Mouse (Mus musculus) small intestine, adult 2 months (tissue): ENCODE measurements around the gene Zfp458. TPM values are rescaled to one million over a fixed set of nuclear protein-coding genes. Genes with fewer than 3 reads are reported as not detected.
"Not testable (repeated sequence)": the region's sequence is repeated elsewhere in the genome, so short reads cannot be mapped to it uniquely, and the experiment has no call there.

Source experiments
- H3K27ac ChIP-seq: fragments of 200-500 bp; 2 replicates; pipeline ENCODE4 v1.5.1; 2012; ENCODE audit warnings: low read depth, low read length, control low read depth, inconsistent platforms; ENCODE audit not compliant: insufficient read depth
- H3K27me3 ChIP-seq: fragments of 200-500 bp; 2 replicates; pipeline ENCODE4 v1.6.1; 2012; ENCODE audit warnings: mild to moderate bottlenecking, moderate library complexity, low read length, inconsistent platforms; ENCODE audit not compliant: control insufficient read depth, insufficient read depth
- H3K36me3 ChIP-seq: fragments of 200-500 bp; 2 replicates; pipeline ENCODE4 v1.6.1; 2012; ENCODE audit warnings: mild to moderate bottlenecking, low read length, control low read depth, inconsistent platforms; ENCODE audit not compliant: control insufficient read depth, insufficient read depth
- H3K4me1 ChIP-seq: fragments of 200-500 bp; 2 replicates; pipeline ENCODE4 v1.6.1; 2012; ENCODE audit warnings: low read length, inconsistent platforms, mixed read lengths; ENCODE audit not compliant: control insufficient read depth, insufficient read depth, insufficient read length
- H3K4me3 ChIP-seq: fragments of 200-500 bp; 2 replicates; pipeline ENCODE4 v1.5.1; 2012; ENCODE audit warnings: low read depth, mild to moderate bottlenecking, control low read depth, inconsistent platforms, low read length, moderate library complexity
- CTCF ChIP-seq: fragments of 200-500 bp; IDR thresholded peaks from 2 replicates; pipeline ENCODE4 v1.5.1; 2012; ENCODE audit warnings: low read depth, mild to moderate bottlenecking, control low read depth, inconsistent platforms, low read length, moderate library complexity, mixed read lengths; ENCODE audit not compliant: insufficient replicate concordance, insufficient read length; ENCODE audit errors: extremely low read depth
- POLR2A ChIP-seq: fragments of 200-500 bp; IDR thresholded peaks from 2 replicates; pipeline ENCODE4 v1.6.1; 2012; ENCODE audit warnings: low read depth, mild to moderate bottlenecking, control low read depth, inconsistent platforms, low read length, moderate library complexity
- WGBS: fragments of 180-500 bp; shearing (Covaris S2); methylation state at CpG from one replicate; pipeline ENCODE4 v1.1.7; 2018; 5-methylcytosine and 5-hydroxymethylcytosine counted together
- polyA plus RNA-seq: library from polyadenylated mRNA; depleted of rRNA; stranded (reverse); fragments of >200 nt; gene quantifications from 2 replicates; pipeline ENCODE4 v1.2.3, GENCODE M21; 2012; rRNA removed

Zfp458 gene
- 0.09 and 0.16 TPM in 2 replicates for polyA plus RNA-seq

- no peak within 1 kb of the TSS for H3K4me3 ChIP-seq
- 35% methylated on average over 7 of the region's 7 CpGs for WGBS
- no peak within 1 kb of the TSS for H3K27ac ChIP-seq
- no peaks in the 10 kb centered on the region for H3K27me3 ChIP-seq
- H3K36me3 ChIP-seq = no peaks in the 10 kb centered on the region
- no peaks in the 10 kb centered on the region for H3K4me1 ChIP-seq
- TF ChIP-seq POLR2A = no peak
- TF ChIP-seq CTCF = no peak
These were observed at the start of gene Zfp458 for GRCm38 (mm10) chr13:67278314-67278713. TSS of gene Zfp458 (minus strand) at chr13:67278466.

GRCm38 (mm10) chr13:67306718-67307117, 28.5 kb upstream of the Zfp458 start:
- Histone ChIP-seq H3K27me3 (no peaks in the 10 kb centered on the region), H3K27ac (no peak overlapping the region), H3K4me3 (no peak overlapping the region), H3K36me3 (no peaks in the 10 kb centered on the region), H3K4me1 (no peaks in the 10 kb centered on the region)
- 9% methylated on average over 5 of the region's 5 CpGs for WGBS
- TF ChIP-seq CTCF = no peak
- no peak for TF ChIP-seq POLR2A

- Histone ChIP-seq H3K4me3 (peak within 1 kb of the TSS; percentile 85), H3K36me3 (no peaks in the 10 kb centered on the region), H3K27ac (peak within 1 kb of the TSS; percentile 20), H3K4me1 (no peaks in the 10 kb centered on the region), H3K27me3 (no peaks in the 10 kb centered on the region)
- WGBS = 2% methylated on average over 16 of the region's 16 CpGs
- peak; percentile 21; the same call in 1 of the 2 replicates for TF ChIP-seq CTCF
- TF ChIP-seq POLR2A = peak; percentile 15; the same call in 1 of the 2 replicates
These were observed 27.8 kb upstream of the Zfp458 start, which contains the start of gene Zfp457 for GRCm38 (mm10) chr13:67305822-67306672. TSS of gene Zfp457 (minus strand) at chr13:67306485.

- not testable (repeated sequence) for H3K27me3 ChIP-seq, H3K4me1 ChIP-seq, H3K27ac ChIP-seq, H3K36me3 ChIP-seq
- 28% methylated on average over 9 of the region's 9 CpGs for WGBS
- peak overlapping the region; percentile 77 for H3K4me3 ChIP-seq
These were observed 8.7 kb downstream of the Zfp458 start for GRCm38 (mm10) chr13:67269383-67270065.

- H3K27me3 ChIP-seq = no peaks in the 10 kb centered on the region
- H3K4me3 ChIP-seq = peak overlapping the region; percentile 77
- peak overlapping the region; percentile 14; the same call in 1 of the 2 replicates for H3K27ac ChIP-seq
- no peak for TF ChIP-seq POLR2A
- no peaks in the 10 kb centered on the region for H3K36me3 ChIP-seq
- 3% methylated on average over 18 of the region's 18 CpGs for WGBS
- no peaks in the 10 kb centered on the region for H3K4me1 ChIP-seq
These were observed 9.5 kb downstream of the Zfp458 start for GRCm38 (mm10) chr13:67268568-67269369.

- 55% methylated on average over 4 of the region's 4 CpGs for WGBS
These were observed 64.2 kb downstream of the Zfp458 start for GRCm38 (mm10) chr13:67214015-67214607.

More at GRCm38 (mm10) chr13:67214015-67214607, 64.2 kb downstream of the Zfp458 start:
- H3K27ac ChIP-seq = no peak overlapping the region
- no peak overlapping the region for H3K4me3 ChIP-seq
- no peaks in the 10 kb centered on the region for H3K27me3 ChIP-seq
- H3K36me3 ChIP-seq = no peaks in the 10 kb centered on the region
- H3K4me1 ChIP-seq = no peaks in the 10 kb centered on the region
- TF ChIP-seq CTCF = no peak
- TF ChIP-seq POLR2A = no peak

Other genes with a start within 250 kb of the Zfp458 start
- 0.06 TPM in 1 of 2 replicates, not detected in the other for gene Zfp712, start 217.3 kb downstream of the Zfp458 start, polyA plus RNA-seq
- gene Zfp708, start 180.5 kb downstream of the Zfp458 start, polyA plus RNA-seq = not detected in 2 replicates
- gene Gm28557, start 169.9 kb downstream of the Zfp458 start, polyA plus RNA-seq = 1.1 and 1.5 TPM in 2 replicates
- 0.03 and 0.06 TPM in 2 replicates for gene Rslcan18, start 162.2 kb downstream of the Zfp458 start, polyA plus RNA-seq
- gene Zfp759, start 156.8 kb downstream of the Zfp458 start, polyA plus RNA-seq = 0.03 TPM in 2 replicates
- gene Rsl1, start 105.3 kb downstream of the Zfp458 start, polyA plus RNA-seq = 0.10 and 0.33 TPM in 2 replicates
- 0.06 TPM in 1 of 2 replicates, not detected in the other for gene Zfp455, start 84.0 kb downstream of the Zfp458 start, polyA plus RNA-seq
- 0.22 and 0.27 TPM in 2 replicates for gene Zfp457, start 28.0 kb upstream of the Zfp458 start, polyA plus RNA-seq
- 0.04 and 0.14 TPM in 2 replicates for gene Zfp595, start 54.1 kb upstream of the Zfp458 start, polyA plus RNA-seq
- gene Gm28044, start 82.1 kb upstream of the Zfp458 start, polyA plus RNA-seq = not detected in 2 replicates
- gene Zfp953, start 82.1 kb upstream of the Zfp458 start, polyA plus RNA-seq = 0.06 TPM in 1 of 2 replicates, not detected in the other
- not detected in 2 replicates for gene Gm28041, start 97.3 kb upstream of the Zfp458 start, polyA plus RNA-seq
- gene Zfp456, start 97.3 kb upstream of the Zfp458 start, polyA plus RNA-seq = 0.04 and 0.11 TPM in 2 replicates
- 0.60 and 0.65 TPM in 2 replicates for gene Zfp429, start 121.4 kb upstream of the Zfp458 start, polyA plus RNA-seq
- gene Zfp459, start 143.0 kb upstream of the Zfp458 start, polyA plus RNA-seq = 0.08 and 0.11 TPM in 2 replicates
- 0.08 and 0.58 TPM in 2 replicates for gene Zfp874a, start 173.2 kb upstream of the Zfp458 start, polyA plus RNA-seq
- gene Zfp874b, start 205.8 kb upstream of the Zfp458 start, polyA plus RNA-seq = 0.33 and 0.46 TPM in 2 replicates
- 0.14 TPM in 1 of 2 replicates, not detected in the other for gene Zfp58, start 222.1 kb upstream of the Zfp458 start, polyA plus RNA-seq
- gene Gm26965, start 247.7 kb upstream of the Zfp458 start, polyA plus RNA-seq = not detected in 2 replicates
- gene Zfp87, start 247.7 kb upstream of the Zfp458 start, polyA plus RNA-seq = 8.1 and 11.7 TPM in 2 replicates